Mouse (Mus musculus): ENCODE measurements at regions not wholly inside any gene's neighbourhood (a gene's known extent, or its start where the extent isn't known, plus 50 kb on each side); places are given as distances from the start of the nearest gene placed in this dataset.

GRCm38 (mm10) chr17:9484098-9484497 lies 62.2 kb downstream of the Gm17728 start:
- no peak for DNase-seq (ENCODE audit: extremely low spot score, low read depth, low spot score)

- no peak for DNase-seq (ENCODE audit: extremely low spot score, low read depth, low spot score)
These were observed 62.7 kb downstream of the Gm17728 start for GRCm38 (mm10) chr17:9484566-9484965.

GRCm38 (mm10) chr17:9529340-9529739 lies 107.5 kb downstream of the Gm17728 start:
- DNase-seq (ENCODE audit: extremely low spot score, low read depth, low spot score), result no peak

GRCm38 (mm10) chr17:9536090-9536489 lies 114.2 kb downstream of the Gm17728 start:
- DNase-seq (ENCODE audit: extremely low spot score, low read depth, low spot score), result no peak

GRCm38 (mm10) chr17:9538371-9538770 lies 116.5 kb downstream of the Gm17728 start:
- DNase-seq (ENCODE audit: extremely low spot score, low read depth, low spot score), result no peak

GRCm38 (mm10) chr17:9540156-9540555 lies 118.3 kb downstream of the Gm17728 start:
- no peak for DNase-seq (ENCODE audit: extremely low spot score, low read depth, low spot score)

GRCm38 (mm10) chr17:9543224-9543797 lies 121.5 kb downstream of the Gm17728 start:
- no peak for DNase-seq (ENCODE audit: extremely low spot score, low read depth, low spot score)

GRCm38 (mm10) chr17:9557544-9557943 lies 112.0 kb downstream of the Pabpc6 start:
- DNase-seq (ENCODE audit: extremely low spot score, low read depth, low spot score), result no peak

- DNase-seq (ENCODE audit: extremely low spot score, low read depth, low spot score), result peak; percentile 6
These were observed 102.7 kb downstream of the Pabpc6 start for GRCm38 (mm10) chr17:9566846-9567245.

- no peak for DNase-seq (ENCODE audit: extremely low spot score, low read depth, low spot score)
These were observed 89.8 kb downstream of the Pabpc6 start for GRCm38 (mm10) chr17:9579401-9580371.

- DNase-seq (ENCODE audit: extremely low spot score, low read depth, low spot score), result no peak
These were observed 71.4 kb downstream of the Pabpc6 start for GRCm38 (mm10) chr17:9598131-9598530.

- DNase-seq (ENCODE audit: extremely low spot score, low read depth, low spot score), result no peak
These were observed 69.1 kb downstream of the Pabpc6 start for GRCm38 (mm10) chr17:9600459-9600858.

All from hindlimb bud, embryonic 11.5 days (tissue).